Mouse (Mus musculus) lung, adult 2 months (tissue): ENCODE results near the gene Wdr83os. TPM values are rescaled to one million over a fixed set of nuclear protein-coding genes. Genes with fewer than 3 reads are reported as not detected.
A peak's percentile ranks its signal among the peaks of the same experiment; 100 is the strongest.

Experiments
- DNase-seq: peaks from one replicate; pipeline ENCODE4 v3.0.0; 2022
- H3K4me1 ChIP-seq: fragments of 200-500 bp; 2 replicates; pipeline ENCODE4 v1.6.1; 2011; ENCODE audit warnings: low read length; ENCODE audit not compliant: control insufficient read depth, insufficient read depth
- H3K4me3 ChIP-seq: fragments of 200-500 bp; replicated peaks from 2 replicates; pipeline ENCODE3; 2011; ENCODE audit warnings: low read depth, mild to moderate bottlenecking, control low read depth, low read length; ENCODE audit errors: extremely low read depth
- CTCF ChIP-seq: fragments of 200-500 bp; IDR thresholded peaks from 2 replicates; pipeline ENCODE4 v1.5.1; 2011; ENCODE audit warnings: mild to moderate bottlenecking, low read length, control low read depth; ENCODE audit not compliant: insufficient read depth
- POLR2A ChIP-seq: fragments of 200-500 bp; IDR thresholded peaks from 2 replicates; pipeline ENCODE4 v1.6.1; 2011; ENCODE audit warnings: low read depth, mild to moderate bottlenecking, control low read depth, low read length, borderline replicate concordance; ENCODE audit errors: extremely low read depth
- WGBS: fragments of 180-500 bp; shearing (Covaris S2); methylation state at CpG from one replicate; pipeline ENCODE4 v1.1.7; 2018; 5-methylcytosine and 5-hydroxymethylcytosine counted together
- polyA plus RNA-seq: library from polyadenylated mRNA; depleted of rRNA; stranded (reverse); fragments of >200 nt; gene quantifications from 2 replicates; pipeline ENCODE4 v1.2.3, GENCODE M21; 2012

Wdr83os gene
- polyA plus RNA-seq, 1 experiment = 120 TPM

- Histone ChIP-seq H3K4me3 (peak within 1 kb of the TSS; percentile 90), H3K4me1 (peaks cover 15% of the 10 kb centered on the region)
- TF ChIP-seq CTCF (0 out of 2 replicates have a peak, but pooled peaks have one; percentile 9), POLR2A (peak; percentile 94; the same call in 1 of the 2 replicates)
- DNase-seq = peak; percentile 89
- under 1% methylated on average over 30 of the region's 30 CpGs for WGBS
Measured at GRCm38 (mm10) chr8:85083108-85083813, 2.7 kb downstream of the Wdr83os start, which contains the start of gene Man2b1. TSS of gene Man2b1 (plus strand) at chr8:85083270.

- WGBS = 80% methylated on average over 8 of the region's 8 CpGs
- no peak for TF ChIP-seq CTCF
- TF ChIP-seq POLR2A = no peak
- Histone ChIP-seq H3K4me1 (peaks cover 15% of the 10 kb centered on the region), H3K4me3 (no peak overlapping the region)
- DNase-seq = no peak
Measured at GRCm38 (mm10) chr8:85084633-85085032, 4.1 kb downstream of the Wdr83os start.

- Histone ChIP-seq H3K4me1 (peaks cover 9% of the 10 kb centered on the region), H3K4me3 (no peak overlapping the region)
- TF ChIP-seq POLR2A (no peak), CTCF (no peak)
- WGBS = 90% methylated on average over 3 of the region's 3 CpGs
- no peak for DNase-seq
Measured at GRCm38 (mm10) chr8:85086238-85086637, 5.7 kb downstream of the Wdr83os start.

- H3K4me1 ChIP-seq = peaks cover 2% of the 10 kb centered on the region
- no peak for TF ChIP-seq CTCF
- no peak for TF ChIP-seq POLR2A
- H3K4me3 ChIP-seq = no peak overlapping the region
- WGBS = 79% methylated on average over 2 of the region's 2 CpGs
- DNase-seq = no peak
Measured at GRCm38 (mm10) chr8:85088771-85089170, 8.2 kb downstream of the Wdr83os start.

GRCm38 (mm10) chr8:85090856-85091255 is 10.3 kb downstream of the Wdr83os start:
- DNase-seq = no peak
- TF ChIP-seq POLR2A (no peak), CTCF (no peak)
- 85% methylated on average over 11 of the region's 11 CpGs for WGBS
- no peaks in the 10 kb centered on the region for H3K4me1 ChIP-seq
- no peak overlapping the region for H3K4me3 ChIP-seq

GRCm38 (mm10) chr8:85091526-85092090 is 11.1 kb downstream of the Wdr83os start:
- H3K4me1 ChIP-seq = no peaks in the 10 kb centered on the region
- WGBS = 54% methylated on average over 21 of the region's 21 CpGs
- TF ChIP-seq POLR2A (no peak), CTCF (no peak)
- no peak for DNase-seq
- no peak overlapping the region for H3K4me3 ChIP-seq

- TF ChIP-seq POLR2A (no peak), CTCF (no peak)
- WGBS = 90% methylated on average over 13 of the region's 13 CpGs
- DNase-seq = no peak
Measured at GRCm38 (mm10) chr8:85095051-85095450, 14.5 kb downstream of the Wdr83os start.

GRCm38 (mm10) chr8:85095566-85095965 is 15.0 kb downstream of the Wdr83os start:
- TF ChIP-seq POLR2A = no peak
- TF ChIP-seq CTCF = no peak
- WGBS = 96% methylated on average over 7 of the region's 7 CpGs
- Histone ChIP-seq H3K4me3 (no peak overlapping the region), H3K4me1 (no peaks in the 10 kb centered on the region)
- DNase-seq = no peak

More at GRCm38 (mm10) chr8:85095051-85095450, 14.5 kb downstream of the Wdr83os start:
- Histone ChIP-seq H3K4me1 (no peaks in the 10 kb centered on the region), H3K4me3 (no peak overlapping the region)

- H3K4me1 ChIP-seq = no peaks in the 10 kb centered on the region
- no peak for DNase-seq
- 90% methylated on average over 16 of the region's 16 CpGs for WGBS
- no peak for TF ChIP-seq POLR2A
- TF ChIP-seq CTCF = no peak
- H3K4me3 ChIP-seq = no peak overlapping the region
Measured at GRCm38 (mm10) chr8:85096196-85096595, 15.7 kb downstream of the Wdr83os start.

GRCm38 (mm10) chr8:85096850-85097249 is 16.3 kb downstream of the Wdr83os start:
- Histone ChIP-seq H3K4me1 (no peaks in the 10 kb centered on the region), H3K4me3 (no peak overlapping the region)
- DNase-seq = no peak
- no peak for TF ChIP-seq CTCF
- TF ChIP-seq POLR2A = no peak
- WGBS = 77% methylated on average over 4 of the region's 4 CpGs

GRCm38 (mm10) chr8:85100076-85100665 is 19.6 kb downstream of the Wdr83os start:
- Histone ChIP-seq H3K4me1 (no peaks in the 10 kb centered on the region), H3K4me3 (no peak overlapping the region)
- 79% methylated on average over 4 of the region's 4 CpGs for WGBS
- no peak for DNase-seq
- TF ChIP-seq POLR2A = no peak
- no peak for TF ChIP-seq CTCF
